Mouse (Mus musculus) liver, postnatal 0 days (tissue): ENCODE measurements at regions not wholly inside any gene's neighbourhood (a gene's known extent, or its start where the extent isn't known, plus 50 kb on each side); places are given as distances from the start of the nearest gene placed in this dataset.

Experiments used
- ATAC-seq: fragments of 200-750 bp; cut with Nextera tagmentation; 2 replicates; pipeline ENCODE4 v1.8.0; 2017; ENCODE audit warnings: mild to moderate bottlenecking, moderate library complexity
- DNase-seq: peaks from one replicate; pipeline ENCODE4 v3.0.0-alpha.2; 2016
- H3K27ac ChIP-seq: fragments of 300-500 bp; sonication (generic); 2 replicates; pipeline ENCODE4 v1.5.1; 2014; ENCODE audit warnings: antibody characterized with exemption, moderate library complexity, mild to moderate bottlenecking, low read depth
- H3K27me3 ChIP-seq: fragments of 300-500 bp; sonication (generic); 2 replicates; pipeline ENCODE4 v1.6.1; 2014; ENCODE audit warnings: low read length, control low read depth, mixed read lengths; ENCODE audit not compliant: insufficient read depth
- H3K36me3 ChIP-seq: fragments of 300-500 bp; sonication (generic); replicated peaks from 2 replicates; pipeline ENCODE4 v1.6.1; 2014; ENCODE audit warnings: mild to moderate bottlenecking, control low read depth, low read length, moderate library complexity, mixed read lengths; ENCODE audit not compliant: insufficient read depth
- H3K4me1 ChIP-seq: fragments of 300-500 bp; sonication (generic); 2 replicates; pipeline ENCODE4 v1.6.1; 2014; ENCODE audit warnings: antibody characterized with exemption, mild to moderate bottlenecking, control low read depth; ENCODE audit not compliant: insufficient read depth
- H3K4me2 ChIP-seq: fragments of 300-500 bp; sonication (generic); 2 replicates; pipeline ENCODE4 v1.6.1; 2014; ENCODE audit warnings: low read depth, mild to moderate bottlenecking, low read length, moderate library complexity, mixed read lengths
- H3K4me3 ChIP-seq: fragments of 300-500 bp; sonication (generic); 2 replicates; pipeline ENCODE4 v1.5.1; 2014; ENCODE audit warnings: low read depth, low read length
- H3K9ac ChIP-seq: fragments of 300-500 bp; sonication (generic); replicated peaks from 2 replicates; pipeline ENCODE4 v1.6.1; 2014; ENCODE audit warnings: mild to moderate bottlenecking, moderate library complexity
- H3K9me3 ChIP-seq: fragments of 300-500 bp; sonication (generic); 2 replicates; pipeline ENCODE4 v1.6.1; 2016; ENCODE audit warnings: mild to moderate bottlenecking, control low read depth, low read length, mixed read lengths
- CTCF ChIP-seq: sonication (generic); IDR thresholded peaks from 2 replicates; pipeline ENCODE4 v1.5.1; 2016; ENCODE audit warnings: antibody characterized with exemption, low read depth
- EP300 ChIP-seq: IDR thresholded peaks from 2 replicates; pipeline ENCODE4 v1.6.1; 2016; ENCODE audit warnings: antibody characterized with exemption, low read depth, mild to moderate bottlenecking
- WGBS: fragments of 180-500 bp; shearing (Covaris S2); extraction: QIAGEN DNeasy Blood & Tissue Kit; methylation state at CpG from one replicate; pipeline ENCODE4 v1.1.7; 2014; ENCODE audit not compliant: insufficient replicate concordance; 5-methylcytosine and 5-hydroxymethylcytosine counted together

DNA sequence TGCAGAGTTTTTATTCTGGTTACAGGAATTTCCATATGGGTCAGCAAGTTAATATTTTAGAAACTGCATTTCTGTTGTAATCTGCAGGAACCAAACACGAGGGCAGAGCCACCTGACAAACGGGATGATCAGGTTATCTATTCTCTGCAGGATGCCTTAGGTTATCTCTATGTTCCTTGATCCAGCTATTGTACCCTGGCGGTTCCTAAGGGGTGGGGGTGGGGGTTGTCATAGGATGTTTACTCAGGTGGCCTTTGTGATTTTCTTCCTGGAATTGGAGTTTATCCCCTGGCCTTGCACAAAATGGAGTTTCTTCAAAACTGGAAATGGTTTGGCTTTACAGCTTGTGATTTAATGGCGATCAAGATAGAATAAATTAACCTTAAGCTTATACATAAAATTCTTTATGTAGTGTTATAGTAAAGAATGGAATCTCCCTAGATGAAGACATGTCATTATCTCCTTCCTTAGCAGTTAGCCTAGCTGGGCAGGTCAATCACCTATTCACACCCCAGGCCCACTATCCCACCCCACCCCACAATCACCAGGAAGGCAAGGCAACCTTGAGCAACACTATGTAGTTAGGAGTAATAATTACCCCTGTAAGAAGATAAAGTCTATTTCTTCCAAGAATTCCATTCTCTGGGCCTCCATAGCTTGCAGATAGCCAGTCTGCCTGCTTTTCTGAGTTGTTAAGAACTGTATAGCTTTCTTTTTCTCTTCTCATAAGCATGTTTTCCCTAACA is 192.3 kb upstream of the B430218F22Rik start:
- Histone ChIP-seq H3K36me3 (no peaks in the 10 kb centered on the region), H3K4me1 (no peaks in the 10 kb centered on the region), H3K9ac (no peak overlapping the region), H3K9me3 (no peaks in the 10 kb centered on the region), H3K4me2 (no peak overlapping the region), H3K27me3 (no peaks in the 10 kb centered on the region), H3K4me3 (no peak overlapping the region), H3K27ac (no peak overlapping the region)
- ATAC-seq: no peak
- TF ChIP-seq CTCF (no peak), EP300 (no peak)
- no peak for DNase-seq
- 29% methylated on average over 4 of the region's 4 CpGs for WGBS

GRCm38 (mm10) chr13:118208146-118208545 is 178.3 kb upstream of the B430218F22Rik start:
- Histone ChIP-seq H3K9ac (no peak overlapping the region), H3K4me2 (no peak overlapping the region), H3K9me3 (no peaks in the 10 kb centered on the region), H3K27me3 (no peaks in the 10 kb centered on the region), H3K36me3 (no peaks in the 10 kb centered on the region), H3K27ac (no peak overlapping the region), H3K4me1 (no peaks in the 10 kb centered on the region), H3K4me3 (no peak overlapping the region)
- no peak for TF ChIP-seq EP300
- TF ChIP-seq CTCF: no peak
- no peak for ATAC-seq
- DNase-seq: no peak

- Histone ChIP-seq H3K9me3 (no peaks in the 10 kb centered on the region), H3K9ac (no peak overlapping the region), H3K36me3 (no peaks in the 10 kb centered on the region), H3K4me2 (no peak overlapping the region), H3K4me1 (no peaks in the 10 kb centered on the region), H3K27ac (no peak overlapping the region), H3K27me3 (no peaks in the 10 kb centered on the region), H3K4me3 (no peak overlapping the region)
- DNase-seq: peak; percentile 16
- ATAC-seq: no peak
- WGBS: 21% methylated on average over 3 of the region's 3 CpGs
- peak; percentile 55 for TF ChIP-seq CTCF
- TF ChIP-seq EP300: no peak
These were observed 159.1 kb upstream of the B430218F22Rik start for GRCm38 (mm10) chr13:118227354-118227753.

DNA sequence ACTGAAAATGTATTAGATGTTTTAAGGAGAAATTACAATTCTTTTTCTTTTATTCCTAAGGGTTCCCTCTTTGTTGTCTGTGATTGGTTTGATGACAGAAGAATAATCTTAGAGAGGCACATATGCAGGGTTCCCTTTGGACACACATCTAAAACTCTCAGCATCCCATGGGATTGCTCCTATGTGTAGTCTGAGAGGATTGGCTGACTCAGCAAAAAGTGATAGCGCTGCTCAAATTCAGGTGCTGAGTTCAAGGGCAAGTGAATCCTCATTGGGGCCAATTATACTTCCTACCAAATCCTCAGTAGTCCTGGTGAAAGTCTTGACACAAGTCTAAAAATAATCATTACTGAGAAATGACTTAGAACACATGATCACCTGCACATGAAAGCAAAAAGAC is 148.5 kb upstream of the B430218F22Rik start:
- Histone ChIP-seq H3K4me1 (no peaks in the 10 kb centered on the region), H3K9me3 (no peaks in the 10 kb centered on the region), H3K4me3 (no peak overlapping the region), H3K4me2 (no peak overlapping the region), H3K9ac (no peak overlapping the region), H3K27ac (no peak overlapping the region), H3K36me3 (no peaks in the 10 kb centered on the region), H3K27me3 (no peaks in the 10 kb centered on the region)
- TF ChIP-seq CTCF (no peak), EP300 (no peak)
- whole genome bisulfite sequencing: 70% methylated on average over 1 of the region's 1 CpGs
- ATAC-seq (no peak), DNase-seq (no peak)

- Histone ChIP-seq H3K9me3 (no peaks in the 10 kb centered on the region), H3K27me3 (no peaks in the 10 kb centered on the region), H3K36me3 (no peaks in the 10 kb centered on the region), H3K4me2 (no peak overlapping the region), H3K4me3 (no peak overlapping the region), H3K9ac (no peak overlapping the region), H3K4me1 (no peaks in the 10 kb centered on the region), H3K27ac (no peak overlapping the region)
- WGBS: 72% methylated on average over 3 of the region's 3 CpGs
- ATAC-seq (no peak), DNase-seq (no peak)
- TF ChIP-seq CTCF (no peak), EP300 (no peak)
These were observed 141.8 kb upstream of the B430218F22Rik start for GRCm38 (mm10) chr13:118244680-118245079.

DNA sequence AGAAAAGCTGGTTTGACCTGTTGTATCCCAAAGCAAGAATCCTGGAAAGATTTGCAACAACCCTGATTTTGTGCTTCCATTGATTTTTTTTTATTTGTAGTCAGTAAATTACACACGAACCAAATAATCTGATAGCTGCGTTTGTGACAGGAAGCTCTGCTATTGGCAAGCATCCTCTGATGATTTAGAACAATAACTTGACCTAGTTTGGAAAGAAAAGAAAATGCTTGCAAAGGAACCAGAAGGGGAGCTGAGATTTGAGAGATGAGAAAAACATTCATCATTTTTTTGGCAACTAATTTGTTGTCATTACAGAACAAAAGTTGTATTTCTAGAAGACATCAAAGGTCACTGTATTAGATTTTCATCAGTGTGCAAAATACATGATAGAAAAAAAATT is 140.9 kb upstream of the B430218F22Rik start:
- Histone ChIP-seq H3K9me3 (no peaks in the 10 kb centered on the region), H3K4me2 (no peak overlapping the region), H3K27me3 (no peaks in the 10 kb centered on the region), H3K27ac (no peak overlapping the region), H3K9ac (no peak overlapping the region), H3K4me1 (no peaks in the 10 kb centered on the region), H3K4me3 (no peak overlapping the region), H3K36me3 (no peaks in the 10 kb centered on the region)
- TF ChIP-seq EP300 (no peak), CTCF (no peak)
- ATAC-seq (no peak), DNase-seq (no peak)
- 45% methylated on average over 2 of the region's 2 CpGs for WGBS

GRCm38 (mm10) chr13:118259606-118260005 is 126.8 kb upstream of the B430218F22Rik start:
- Histone ChIP-seq H3K4me1 (no peaks in the 10 kb centered on the region), H3K4me2 (no peak overlapping the region), H3K36me3 (no peaks in the 10 kb centered on the region), H3K9ac (no peak overlapping the region), H3K4me3 (no peak overlapping the region), H3K9me3 (no peaks in the 10 kb centered on the region), H3K27ac (no peak overlapping the region), H3K27me3 (no peaks in the 10 kb centered on the region)
- DNase-seq (no peak), ATAC-seq (no peak)
- WGBS: 57% methylated on average over 4 of the region's 4 CpGs
- TF ChIP-seq EP300 (no peak), CTCF (no peak)
